Mouse (Mus musculus): Measurements from ENCODE around the gene Syt7.

Syt7 gene

DNA sequence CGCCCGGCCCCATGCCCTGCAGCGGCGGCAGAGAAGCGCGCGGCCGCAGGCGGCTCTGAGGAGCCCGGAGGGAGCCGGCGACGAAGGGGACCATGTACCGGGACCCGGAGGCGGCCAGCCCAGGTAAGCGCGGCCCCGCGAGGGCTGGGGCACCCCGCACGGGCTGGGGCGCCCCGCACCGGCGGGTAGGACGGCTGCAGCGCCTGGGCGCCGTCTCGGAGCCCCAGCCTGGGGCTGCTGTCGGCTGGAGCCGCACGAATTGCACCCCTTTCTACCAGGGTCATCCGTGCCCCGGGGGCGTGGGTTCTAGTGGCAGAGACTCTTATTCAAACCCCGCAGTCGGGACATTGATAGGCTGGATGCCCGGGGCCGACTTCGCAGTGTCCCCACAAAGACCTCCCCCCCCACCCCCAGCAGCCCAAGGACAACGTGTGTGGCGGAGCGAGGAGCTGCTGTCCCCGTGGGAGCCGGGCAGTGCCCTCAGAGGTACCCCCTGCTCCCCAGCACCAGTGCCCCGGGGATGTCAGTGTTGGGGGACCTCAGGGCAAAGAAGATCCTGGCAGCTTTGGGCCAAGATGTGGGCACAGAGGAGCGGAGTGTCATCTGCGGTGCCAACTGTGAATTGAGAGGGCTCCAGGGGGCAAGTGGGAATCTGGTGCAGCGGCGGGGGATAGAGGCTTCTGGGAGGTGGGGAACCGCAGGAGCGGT lies 655 bp downstream of the Syt7 start:
- no peak for DNase-seq (ENCODE audit: low spot score)

GRCm38 (mm10) chr19:10390099-10390680 lies 1.3 kb downstream of the Syt7 start:
- DNase-seq (ENCODE audit: low spot score), result no peak

DNA sequence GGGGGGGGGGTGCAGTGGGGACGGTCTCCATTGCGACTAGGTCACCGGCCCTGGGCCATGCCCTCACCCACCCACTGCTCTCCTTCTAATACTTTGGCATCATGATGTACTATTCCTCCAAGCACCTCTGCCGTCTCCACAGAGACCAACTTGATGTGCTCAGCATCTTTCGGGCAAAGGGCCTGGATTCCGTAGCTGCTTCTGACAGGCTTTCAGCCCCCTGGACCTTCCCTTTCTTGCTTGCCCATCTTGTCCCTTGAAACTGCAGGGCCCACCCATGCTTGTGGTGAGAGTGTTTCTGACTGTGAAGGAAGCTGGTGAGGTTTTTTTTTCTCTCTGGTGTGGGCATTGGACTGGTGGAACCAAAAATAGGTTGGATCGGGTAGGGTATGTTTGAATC lies 2.1 kb downstream of the Syt7 start:
- no peak for DNase-seq (ENCODE audit: low spot score)

- DNase-seq (ENCODE audit: low spot score), result no peak
These were observed 3.1 kb downstream of the Syt7 start for GRCm38 (mm10) chr19:10391995-10392394.

- DNase-seq (ENCODE audit: low spot score), result no peak
These were observed 4.6 kb downstream of the Syt7 start for GRCm38 (mm10) chr19:10393471-10393870.

DNA sequence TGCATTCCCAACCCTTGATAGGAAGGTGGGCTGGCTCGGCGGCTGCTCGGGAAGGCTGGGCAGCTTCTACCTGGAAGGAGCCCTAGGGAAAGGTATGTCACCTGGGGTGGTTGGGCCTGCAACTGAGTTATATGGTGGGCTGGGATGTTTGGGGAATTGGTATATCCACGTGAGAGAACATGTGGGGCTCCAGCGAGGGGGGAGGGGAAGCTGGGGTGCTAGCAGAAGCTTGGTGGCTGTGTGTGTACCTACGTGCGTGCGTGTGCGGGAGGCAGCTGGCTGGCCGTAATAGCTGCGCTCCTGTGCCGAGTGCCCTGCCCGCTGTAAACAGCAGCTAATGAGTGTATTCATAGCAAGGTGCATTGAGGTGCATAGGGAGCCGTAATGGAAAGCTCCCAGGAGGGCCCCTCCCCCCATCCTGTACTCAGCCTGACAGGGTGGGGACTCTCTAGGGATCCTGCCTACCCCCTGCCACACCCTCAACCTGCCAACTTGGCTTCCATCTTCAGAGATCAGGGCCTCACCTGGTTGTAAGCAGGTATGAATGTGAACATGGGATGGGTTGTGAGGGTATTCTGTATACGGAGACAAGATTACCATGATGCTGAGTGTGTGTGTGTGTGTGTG lies 5.1 kb downstream of the Syt7 start:
- no peak for DNase-seq (ENCODE audit: low spot score)

GRCm38 (mm10) chr19:10395174-10395573 lies 6.3 kb downstream of the Syt7 start:
- peak; percentile 54 for DNase-seq (ENCODE audit: low spot score)

- DNase-seq (ENCODE audit: low spot score), result no peak
These were observed 8.1 kb downstream of the Syt7 start for GRCm38 (mm10) chr19:10396962-10397361.

GRCm38 (mm10) chr19:10397479-10398153 lies 8.7 kb downstream of the Syt7 start:
- DNase-seq (ENCODE audit: low spot score), result peak; percentile 63

GRCm38 (mm10) chr19:10398296-10398695 lies 9.4 kb downstream of the Syt7 start:
- peak; percentile 76 for DNase-seq (ENCODE audit: low spot score)

- peak; percentile 82 for DNase-seq (ENCODE audit: low spot score)
These were observed 14.0 kb downstream of the Syt7 start for GRCm38 (mm10) chr19:10402771-10403494.

DNA sequence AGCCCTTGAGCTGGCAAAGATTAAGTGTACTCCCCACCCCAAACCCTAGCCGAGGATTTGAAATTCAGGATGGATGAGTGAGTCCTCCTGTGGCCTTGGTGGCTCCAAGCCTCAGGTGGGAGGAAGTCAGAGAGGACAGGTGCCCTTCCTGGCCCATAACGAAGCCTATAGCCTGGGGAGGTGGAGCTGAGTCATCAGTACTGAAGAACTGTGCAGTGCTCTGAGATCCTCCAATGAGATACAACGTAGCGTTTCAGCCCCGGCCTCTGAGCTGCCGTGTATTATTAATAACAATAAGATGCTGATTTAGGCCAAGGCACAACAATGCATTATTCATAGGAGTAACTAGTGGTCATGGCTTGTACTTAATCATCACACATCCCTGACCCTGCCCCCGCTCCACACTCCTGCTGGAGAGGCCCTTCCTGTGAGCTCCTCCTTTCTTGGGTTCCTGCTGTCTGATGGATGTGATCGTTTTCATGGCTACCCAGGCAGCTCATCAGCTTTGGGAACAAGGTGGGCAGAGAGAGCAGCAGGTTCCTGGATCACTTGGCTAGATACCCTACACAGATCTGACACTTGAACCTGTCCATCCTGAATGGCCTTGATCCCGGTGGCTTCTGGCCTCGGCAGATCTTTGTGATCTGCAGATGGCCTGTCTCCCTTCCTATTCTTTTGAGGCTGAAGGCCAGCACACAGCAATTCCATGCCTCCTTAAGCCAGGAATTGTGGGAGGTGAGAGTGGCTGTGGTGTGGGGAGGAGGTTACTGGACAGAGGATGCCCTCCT lies 14.9 kb downstream of the Syt7 start:
- DNase-seq (ENCODE audit: low spot score), result no peak

GRCm38 (mm10) chr19:10404424-10404823 lies 15.5 kb downstream of the Syt7 start:
- no peak for DNase-seq (ENCODE audit: low spot score)

GRCm38 (mm10) chr19:10404911-10405310 lies 16.0 kb downstream of the Syt7 start:
- no peak for DNase-seq (ENCODE audit: low spot score)

- DNase-seq (ENCODE audit: low spot score), result no peak
These were observed 24.9 kb downstream of the Syt7 start for GRCm38 (mm10) chr19:10413701-10414242.

GRCm38 (mm10) chr19:10415508-10415907 lies 26.6 kb downstream of the Syt7 start:
- DNase-seq (ENCODE audit: low spot score), result no peak

- DNase-seq (ENCODE audit: low spot score), result no peak
These were observed 28.0 kb downstream of the Syt7 start for GRCm38 (mm10) chr19:10416889-10417288.

GRCm38 (mm10) chr19:10417436-10417835 lies 28.5 kb downstream of the Syt7 start:
- DNase-seq (ENCODE audit: low spot score), result no peak

GRCm38 (mm10) chr19:10421986-10422976 lies 33.4 kb downstream of the Syt7 start:
- no peak for DNase-seq (ENCODE audit: low spot score)

DNA sequence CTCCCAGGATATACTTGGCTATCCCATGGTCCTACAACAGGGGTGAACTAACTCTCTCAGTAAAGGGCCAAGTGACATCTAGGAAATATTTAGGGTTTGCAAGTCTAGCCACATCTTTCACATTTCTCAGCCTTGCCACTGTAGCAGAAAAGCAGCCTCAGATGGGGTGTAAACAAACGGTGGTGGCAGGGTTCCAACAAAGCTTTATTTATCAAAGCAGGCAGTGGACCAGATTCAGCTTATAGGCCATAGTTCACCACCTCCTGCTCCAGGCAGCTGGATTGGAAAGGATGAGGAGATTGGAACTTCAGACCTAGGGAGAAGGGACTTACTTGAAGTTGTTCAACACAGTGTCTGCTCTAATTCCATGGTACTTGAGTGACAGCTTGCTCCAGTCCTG lies 35.9 kb downstream of the Syt7 start:
- no peak for DNase-seq (ENCODE audit: low spot score)

All from layer of hippocampus, adult 11-12 months (tissue).